Mouse (Mus musculus): ENCODE data around the gene Tnfrsf4.

DNA sequence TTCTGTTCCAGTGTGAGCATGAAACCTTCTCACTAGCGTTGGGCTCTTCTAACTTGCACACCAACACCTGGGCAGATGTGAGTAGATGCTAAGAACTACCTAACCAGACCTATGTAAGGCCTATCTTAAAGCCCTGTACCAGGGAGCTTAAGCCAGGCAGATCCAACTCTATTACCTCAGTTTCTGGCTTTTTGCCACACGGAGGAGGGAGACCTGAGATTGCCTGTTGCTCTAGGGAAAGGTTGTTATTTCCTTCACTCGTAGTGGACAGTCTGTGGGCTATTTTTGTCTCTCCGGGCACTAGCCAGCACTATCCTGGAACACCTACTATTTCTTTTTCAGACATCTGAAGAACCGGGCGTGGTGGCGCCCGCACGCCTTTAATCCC, 50.9 kb downstream of the Tnfrsf4 start:
- TF ChIP-seq POLR2A (IDR thresholded peaks at IDR 0.05; ENCODE audit: insufficient read length, low read depth) (no peak), MYOG (IDR thresholded peaks at IDR 0.05; ENCODE audit: control insufficient read depth in 1 of 3, insufficient read depth in 1 of 3, insufficient read length in 2 of 3, low read depth in 2 of 3) (no peak)

Data from myocyte (in vitro differentiated cells).